Comparison of ENCODE assay signal across 9 mouse cellular contexts in genomic region chr4:62700426-62700825, GRCm38 (mm10).
DNase-seq lines count a peak whose midpoint lies in the region; ATAC-seq lines count a peak whose summit lies in the region.
"Had no signal": no experiment of that assay in that cellular context is flagged by ENCODE, and none has a peak within 500 bp of the region (broad histone marks: within the 10 kb centered on the region; RNA-seq: fewer than 3 reads in every experiment).

No protein-coding gene starts in this region.

- H3K4me2 ChIP-seq in hindbrain, embryonic 11.5 days (replicated peaks; ENCODE audit: low read depth, low read length) = no peak overlapping the region
- H3K4me2 ChIP-seq in embryonic facial prominence, embryonic 13.5 days = peak overlapping the region; percentile 61
- H3K4me2 ChIP-seq in liver, embryonic 12.5 days = peak overlapping the region; percentile 38

- intact Hi-C loops in left cerebral cortex, postnatal 14 days (cut with DNase I) = no loop called here

- H3K36me3 ChIP-seq in hindbrain, embryonic 10.5 days = peaks cover 64% of the 10 kb centered on the region
- H3K36me3 ChIP-seq in hindbrain, embryonic 11.5 days (ENCODE audit: control insufficient read depth, insufficient read depth, low read length) = 0 out of 2 replicates have a peak, but pooled peaks cover 6% of the 10 kb centered on the region
- peaks cover 51% of the 10 kb centered on the region for H3K36me3 ChIP-seq in embryonic facial prominence, embryonic 13.5 days
- peaks cover 10% of the 10 kb centered on the region; the same call in 1 of the 2 replicates for H3K36me3 ChIP-seq in liver, embryonic 12.5 days

- DNase-seq in hindbrain, embryonic 10.5 days (ENCODE audit: low spot score) = no peak
- DNase-seq in hindbrain, embryonic 11.5 days (ENCODE audit: low spot score) = no peak
- peak; percentile 50 for DNase-seq in NIH3T3 (ENCODE audit: low read depth)
- no peak for DNase-seq in natural killer cell, adult 2 months (ENCODE audit: low spot score in 2 of 2)
- DNase-seq in left cerebral cortex, postnatal 14 days (ENCODE audit: low spot score in 2 of 2) = no peak
- DNase-seq in layer of hippocampus, postnatal 10 days (ENCODE audit: low spot score in 2 of 2) = no peak
- DNase-seq: kidney, adult 8-10 months had no signal

- no peaks in the 10 kb centered on the region for H3K9me3 ChIP-seq in hindbrain, embryonic 10.5 days
- H3K9me3 ChIP-seq in hindbrain, embryonic 11.5 days (ENCODE audit: control insufficient read depth, low read length) = no peaks in the 10 kb centered on the region
- no peaks in the 10 kb centered on the region for H3K9me3 ChIP-seq in embryonic facial prominence, embryonic 13.5 days
- H3K9me3 ChIP-seq in liver, embryonic 12.5 days (replicated peaks) = no peaks in the 10 kb centered on the region

- H3K4me1 ChIP-seq in hindbrain, embryonic 10.5 days (replicated peaks) = peaks cover 55% of the 10 kb centered on the region
- H3K4me1 ChIP-seq in hindbrain, embryonic 11.5 days (replicated peaks; ENCODE audit: control insufficient read depth, insufficient read depth, low read length) = no peaks in the 10 kb centered on the region; the same call in 1 of the 2 replicates
- peaks cover 62% of the 10 kb centered on the region for H3K4me1 ChIP-seq in embryonic facial prominence, embryonic 13.5 days
- peaks cover 9% of the 10 kb centered on the region for H3K4me1 ChIP-seq in liver, embryonic 12.5 days

- H3K4me3 ChIP-seq in hindbrain, embryonic 10.5 days = peak overlapping the region; percentile 40
- no peak overlapping the region; the same call in 1 of the 2 replicates for H3K4me3 ChIP-seq in hindbrain, embryonic 11.5 days (ENCODE audit: low read depth, low read length)
- peak overlapping the region; percentile 48 for H3K4me3 ChIP-seq in embryonic facial prominence, embryonic 13.5 days
- H3K4me3 ChIP-seq in liver, embryonic 12.5 days = 0 out of 2 replicates have a peak overlapping the region, but pooled peaks have one; percentile 24

- peak overlapping the region; percentile 71 for H3K27ac ChIP-seq in hindbrain, embryonic 10.5 days
- H3K27ac ChIP-seq in hindbrain, embryonic 11.5 days (ENCODE audit: low read depth, low read length) = no peak overlapping the region
- H3K27ac ChIP-seq in embryonic facial prominence, embryonic 13.5 days = peak overlapping the region; percentile 77
- H3K27ac ChIP-seq in liver, embryonic 12.5 days = no peak overlapping the region

- ATAC-seq in hindbrain, embryonic 11.5 days (ENCODE audit: low FRiP score) = no peak
- no peak for ATAC-seq in embryonic facial prominence, embryonic 13.5 days (ENCODE audit: insufficient number of reproducible peaks, insufficient read depth, low FRiP score, low TSS enrichment, low read depth)
- no peak for ATAC-seq in liver, embryonic 12.5 days

- WGBS in hindbrain, embryonic 10.5 days = 76% methylated on average over 5 of the region's 5 CpGs
- WGBS in hindbrain, embryonic 11.5 days = 68% methylated on average over 5 of the region's 5 CpGs
- 71% methylated on average over 5 of the region's 5 CpGs for WGBS in embryonic facial prominence, embryonic 13.5 days
- 64% methylated on average over 5 of the region's 5 CpGs for WGBS in liver, embryonic 12.5 days (ENCODE audit: insufficient replicate concordance)

- no peaks in the 10 kb centered on the region for H3K27me3 ChIP-seq in hindbrain, embryonic 10.5 days (ENCODE audit: insufficient read depth, poor library complexity, severe bottlenecking)
- H3K27me3 ChIP-seq in hindbrain, embryonic 11.5 days (ENCODE audit: control insufficient read depth, insufficient read depth, low read length) = no peaks in the 10 kb centered on the region
- no peaks in the 10 kb centered on the region for H3K27me3 ChIP-seq in embryonic facial prominence, embryonic 13.5 days
- H3K27me3 ChIP-seq in liver, embryonic 12.5 days (replicated peaks) = no peaks in the 10 kb centered on the region

- no peak overlapping the region for H3K9ac ChIP-seq in hindbrain, embryonic 11.5 days (ENCODE audit: low read depth, low read length)
- H3K9ac ChIP-seq in embryonic facial prominence, embryonic 13.5 days = peak overlapping the region; percentile 74
- H3K9ac ChIP-seq in liver, embryonic 12.5 days = no peak overlapping the region

Comparison
In these comparisons a context has a peak if more than half of its experiments do, and no peak if none do; other contexts are left out.
1. H3K27ac ChIP-seq: peak in hindbrain, embryonic 10.5 days (single experiment) and embryonic facial prominence, embryonic 13.5 days (single experiment); none in hindbrain, embryonic 11.5 days (single experiment) and liver, embryonic 12.5 days (single experiment).